Mouse (Mus musculus) layer of hippocampus, postnatal 14 days (tissue): Measurements from ENCODE around the gene Bahd1. TPM values are rescaled to one million over a fixed set of nuclear protein-coding genes. Genes with fewer than 3 reads are reported as not detected.

Experiments used
- DNase-seq, 2 experiments: peaks; one replicate each; pipeline ENCODE4 v3.0.0; 2021 to 2022; ENCODE audit warnings: low spot score in 2 of 2, mixed read lengths in 1 of 2
- total RNA-seq, 2 experiments: library from RNA; stranded (reverse); gene quantifications; 2 replicates each; pipeline ENCODE4 v1.2.3; 2021

Bahd1 gene
- total RNA-seq, 2 experiments from 2014 or later: 36.6 to 36.7 TPM

- DNase-seq: no peak
Measured at GRCm38 (mm10) chr2:118926998-118927739, 27.0 kb downstream of the Bahd1 start.

- DNase-seq: no peak
Measured at GRCm38 (mm10) chr2:118941341-118941740, 41.2 kb downstream of the Bahd1 start.

GRCm38 (mm10) chr2:118943232-118943631, 43.1 kb downstream of the Bahd1 start:
- no peak for DNase-seq

GRCm38 (mm10) chr2:118948818-118949217, 48.6 kb downstream of the Bahd1 start:
- DNase-seq: no peak

GRCm38 (mm10) chr2:118949699-118950098, 49.5 kb downstream of the Bahd1 start:
- no peak for DNase-seq

GRCm38 (mm10) chr2:118956497-118956896, 56.3 kb downstream of the Bahd1 start:
- no peak for DNase-seq

- no peak for DNase-seq
Measured at GRCm38 (mm10) chr2:118959644-118960043, 59.5 kb downstream of the Bahd1 start.

GRCm38 (mm10) chr2:118960413-118960812, 60.2 kb downstream of the Bahd1 start:
- no peak for DNase-seq

GRCm38 (mm10) chr2:118961546-118961945, 61.4 kb downstream of the Bahd1 start:
- no peak for DNase-seq

- DNase-seq: no peak
Measured at GRCm38 (mm10) chr2:118963007-118963675, 63.0 kb downstream of the Bahd1 start.

GRCm38 (mm10) chr2:118963676-118964012, 63.5 kb downstream of the Bahd1 start:
- no peak for DNase-seq

- DNase-seq: no peak
Measured at GRCm38 (mm10) chr2:118969585-118970147, 69.5 kb downstream of the Bahd1 start.

- no peak for DNase-seq
Measured at GRCm38 (mm10) chr2:118972048-118972447, 71.9 kb downstream of the Bahd1 start.

- peak; percentile 86 to 88 for DNase-seq
Measured at GRCm38 (mm10) chr2:118972687-118973376, 72.7 kb downstream of the Bahd1 start.

Other genes with a start within 250 kb of the Bahd1 start
- gene Pak6, start 237.1 kb upstream of the Bahd1 start, total RNA-seq: 10 to 100 TPM; 67.8 to 75.1 TPM
- 1 to 10 TPM; 9.4 to 10.0 TPM for gene Ankrd63, start 196.4 kb upstream of the Bahd1 start, total RNA-seq
- gene Plcb2, start 171.9 kb upstream of the Bahd1 start, total RNA-seq: 1 to 10 TPM; 2.1 to 2.7 TPM
- gene Inafm2, start 154.6 kb upstream of the Bahd1 start, total RNA-seq: 10 to 100 TPM; 38.8 to 39.7 TPM
- gene Ccdc9b, start 137.7 kb upstream of the Bahd1 start, total RNA-seq: 1 to 10 TPM; 3.5 to 4.2 TPM
- not detected for gene Phgr1, start 127.6 kb upstream of the Bahd1 start, total RNA-seq
- 100 to 1,000 TPM; 218 to 234 TPM for gene Disp2, start 120.7 kb upstream of the Bahd1 start, total RNA-seq
- 1 to 10 TPM; 2.4 to 3.2 TPM for gene Knstrn, start 86.4 kb upstream of the Bahd1 start, total RNA-seq
- gene Ivd, start 38.4 kb upstream of the Bahd1 start, total RNA-seq: 100 to 1,000 TPM in 1 of 2 experiments, 10 to 100 TPM in 1; 97.2 to 126 TPM
- 1 to 10 TPM; 2.5 to 3.2 TPM for gene Chst14, start 26.1 kb downstream of the Bahd1 start, total RNA-seq
- 10 to 100 TPM; 62.5 to 63.6 TPM for gene Ccdc32, start 129.0 kb downstream of the Bahd1 start, total RNA-seq
- 1 to 10 TPM; 6.0 to 6.1 TPM for gene Rpusd2, start 134.4 kb downstream of the Bahd1 start, total RNA-seq
- gene Knl1, start 146.7 kb downstream of the Bahd1 start, total RNA-seq: 1 to 10 TPM in 1 of 2 experiments, under 1 TPM in 1; 0.95 to 1.2 TPM
- gene Rad51, start 212.4 kb downstream of the Bahd1 start, total RNA-seq: 1 to 10 TPM; 1.8 TPM